Mouse (Mus musculus): Measurements from ENCODE around the gene Ick. TPM values are rescaled to one million over a fixed set of nuclear protein-coding genes. Genes with fewer than 3 reads are reported as not detected.
"Not testable (repeated sequence)": the region's sequence is repeated elsewhere in the genome, so short reads cannot be mapped to it uniquely, and the experiment has no call there.

The Ick gene
- total RNA-seq, 4 experiments from 2014 or later, result 4.8 to 5.6 (median 5.1) TPM

DNA sequence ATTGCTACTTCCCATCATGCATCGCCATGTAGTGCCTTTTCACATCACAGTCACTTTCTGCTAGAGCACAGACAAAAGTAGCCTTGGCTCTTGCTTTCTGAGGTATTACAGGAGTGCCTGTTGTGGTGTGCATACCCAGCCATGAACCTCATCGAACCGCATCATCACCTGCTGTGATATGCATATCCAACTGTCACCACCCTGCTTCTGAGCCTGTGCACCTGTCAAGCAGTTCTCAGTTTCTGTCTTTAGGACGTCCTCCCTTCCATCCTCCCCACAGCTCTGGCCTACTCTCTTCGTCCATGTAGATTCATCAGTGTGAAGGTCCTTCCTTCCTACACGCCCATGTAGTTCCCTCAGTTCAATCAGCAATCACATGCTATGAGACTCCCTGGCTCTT, 39.2 kb downstream of the Ick start:
- no peak for DNase-seq (ENCODE audit: low spot score in 2 of 2)

DNA sequence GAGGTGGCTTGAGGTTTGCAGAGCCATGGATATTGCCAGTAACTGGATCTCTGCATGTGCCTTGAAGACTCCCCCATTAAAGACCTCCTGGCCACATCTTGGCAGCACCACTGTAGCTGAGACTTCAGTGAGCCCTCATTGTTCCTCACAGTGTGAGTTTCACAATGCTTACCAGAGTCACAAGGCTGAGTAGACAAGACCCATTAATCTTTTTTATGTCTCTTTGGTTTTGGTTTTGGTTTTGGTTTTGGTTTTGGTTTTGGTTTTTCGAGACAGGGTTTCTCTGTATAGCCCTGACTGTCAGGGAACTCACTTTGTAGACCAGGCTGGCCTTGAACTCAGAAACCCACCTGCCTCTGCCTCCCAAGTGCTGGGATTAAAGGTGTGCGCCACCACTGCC, 40.8 kb downstream of the Ick start:
- not testable (repeated sequence) for DNase-seq (ENCODE audit: low spot score in 2 of 2)

DNA sequence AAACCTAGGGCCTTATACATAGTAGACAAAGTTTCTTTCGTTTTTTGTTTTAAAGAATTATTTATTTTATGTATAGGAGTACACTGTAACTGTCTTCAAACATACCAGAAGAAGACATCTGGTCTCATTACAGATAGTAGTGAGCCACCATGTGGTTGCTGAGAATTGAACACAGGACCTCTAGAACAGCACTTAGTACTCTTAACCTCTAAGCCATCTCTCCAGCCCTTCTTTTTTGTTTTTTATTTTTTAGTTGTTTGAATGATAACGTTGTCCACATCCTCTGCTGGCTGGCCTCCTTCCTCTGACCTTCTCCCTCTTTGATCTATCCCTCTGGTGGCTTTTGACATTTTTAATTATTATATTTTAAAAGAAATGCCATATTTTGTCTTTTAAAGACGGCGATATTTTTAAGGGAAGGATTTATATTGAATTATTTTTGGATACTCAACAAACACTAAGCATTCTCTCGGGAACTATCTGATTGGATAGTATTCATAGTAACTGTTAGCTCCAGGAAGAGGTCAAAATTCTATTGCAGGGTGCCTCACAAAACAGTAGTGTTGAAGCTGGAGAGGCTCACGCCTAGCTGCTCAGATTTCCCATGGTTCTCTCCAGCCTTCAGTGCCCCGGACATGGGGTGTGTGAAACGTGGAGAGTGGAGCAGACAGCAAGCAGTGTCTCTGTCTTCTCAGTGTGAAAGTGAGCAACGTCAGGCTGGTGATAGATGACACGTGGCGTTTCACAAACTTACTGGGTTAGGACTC, 45.4 kb downstream of the Ick start:
- DNase-seq (ENCODE audit: low spot score in 2 of 2), result no peak

DNA sequence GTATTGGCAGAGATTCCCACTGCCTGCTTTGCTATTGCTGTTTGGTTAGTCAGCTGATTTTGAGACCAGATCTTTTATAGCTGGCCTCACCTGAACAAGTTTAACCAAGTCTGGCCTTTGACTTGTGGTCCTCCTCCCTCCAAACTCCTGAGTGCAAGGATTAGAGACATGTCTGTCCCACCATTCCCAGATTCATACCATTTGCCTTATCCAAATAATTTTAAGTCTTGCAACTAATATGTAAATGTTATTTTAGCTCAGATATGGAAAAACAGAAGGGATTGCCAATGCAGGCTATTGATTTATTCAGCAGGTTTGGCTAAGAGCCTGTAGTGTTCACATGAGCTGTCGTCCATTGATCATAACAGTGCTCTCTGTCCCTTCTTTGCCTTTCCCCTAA, 48.2 kb downstream of the Ick start:
- no peak for DNase-seq (ENCODE audit: low spot score in 2 of 2)

DNA sequence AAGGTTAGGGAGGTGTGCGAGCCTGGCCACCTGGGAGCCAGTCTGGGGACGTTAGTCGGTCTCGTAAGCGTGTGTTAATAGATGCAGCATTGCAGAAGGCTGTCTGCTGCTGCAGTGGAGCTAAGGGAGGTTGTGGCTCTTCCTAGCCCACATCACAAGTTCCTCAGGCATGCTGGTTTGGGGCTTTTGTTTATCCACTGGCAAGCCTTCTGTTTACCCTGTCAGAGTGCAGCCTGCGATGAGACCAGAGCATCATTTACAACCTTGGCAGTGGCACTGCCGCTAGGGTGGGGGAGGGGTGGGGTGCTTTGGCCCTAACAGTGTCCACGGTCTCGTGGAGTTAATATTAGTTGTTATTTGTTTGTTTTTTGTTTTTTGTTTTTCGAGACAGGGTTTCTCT, 54.3 kb downstream of the Ick start:
- no peak for DNase-seq (ENCODE audit: low spot score in 2 of 2)

DNA sequence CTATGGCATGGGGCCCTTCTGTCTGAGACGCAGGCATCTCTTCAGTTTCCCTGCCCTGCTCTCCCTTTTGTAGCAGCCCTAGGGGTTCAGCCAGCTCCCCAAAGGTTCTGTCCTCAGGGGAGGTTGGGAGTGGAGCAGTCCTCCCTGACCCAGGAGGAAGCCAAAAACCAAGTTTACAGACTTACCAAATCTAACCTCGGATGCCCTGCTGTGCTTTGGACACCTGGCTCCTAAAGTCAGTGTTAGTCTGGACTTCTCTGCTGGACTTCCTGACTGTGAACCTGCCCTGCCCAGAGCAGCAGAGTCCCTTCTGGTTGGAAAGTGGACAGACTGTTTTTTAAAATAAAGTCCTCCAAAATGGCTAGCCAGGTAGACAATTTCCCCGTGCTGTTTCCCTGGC, 55.7 kb downstream of the Ick start:
- DNase-seq (ENCODE audit: low spot score in 2 of 2), result no peak

DNA sequence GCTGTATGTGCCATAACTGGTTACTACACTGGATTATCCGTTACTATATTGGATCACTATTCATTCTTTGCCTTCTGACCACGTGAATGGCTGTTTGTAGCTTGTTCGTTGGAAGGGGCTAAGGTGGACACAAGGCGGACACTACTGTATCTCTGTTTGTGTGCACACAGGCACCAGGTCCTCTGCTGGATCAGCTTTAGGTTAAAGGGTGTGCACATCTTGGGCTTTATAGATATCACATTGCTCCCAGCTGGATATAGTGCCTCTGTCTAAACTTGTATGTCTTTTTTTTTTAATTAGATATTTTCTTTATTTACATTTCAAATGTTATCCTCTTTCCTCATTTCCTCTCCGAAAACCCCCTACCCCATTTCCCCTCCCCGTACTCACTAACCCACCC, 56.5 kb downstream of the Ick start:
- no peak for DNase-seq (ENCODE audit: low spot score in 2 of 2)

DNA sequence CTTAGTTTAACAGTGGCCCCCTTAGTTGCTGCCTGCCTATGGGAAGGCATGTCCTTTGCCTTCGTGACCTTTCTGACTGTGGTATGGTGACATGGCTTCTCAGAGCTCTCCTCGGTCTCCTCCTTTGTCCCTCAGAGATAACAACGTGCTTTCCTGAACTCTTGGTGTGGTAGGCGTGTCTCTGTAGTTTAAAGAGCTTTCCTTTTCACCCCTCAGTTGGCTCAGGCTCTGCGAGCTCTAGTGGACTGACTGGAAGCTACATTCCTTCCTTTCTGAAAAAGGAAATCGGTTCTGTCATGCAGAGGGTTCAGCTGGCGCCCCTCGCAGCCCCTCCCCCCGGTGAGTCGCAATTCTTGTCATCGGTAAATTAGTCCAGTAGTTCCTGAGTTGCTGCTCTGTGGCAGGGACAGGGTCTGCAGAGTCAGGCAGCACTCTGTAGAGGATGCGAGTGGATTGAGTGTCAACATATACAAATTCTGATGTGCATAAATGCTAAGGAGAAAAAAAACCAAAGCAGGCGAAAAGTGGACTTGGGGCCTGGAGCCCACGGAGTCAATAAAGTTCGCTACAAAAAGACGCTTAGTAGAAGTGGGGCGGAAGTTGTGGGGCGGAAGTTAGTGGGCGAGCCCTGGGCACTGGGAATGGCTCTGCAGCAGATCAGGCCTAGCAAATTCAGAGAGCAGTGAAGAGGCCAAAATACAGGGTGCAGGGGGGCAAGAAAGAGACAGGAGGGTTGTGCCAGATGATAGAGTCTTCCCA, 57.9 kb downstream of the Ick start:
- no peak for DNase-seq (ENCODE audit: low spot score in 2 of 2)

DNA sequence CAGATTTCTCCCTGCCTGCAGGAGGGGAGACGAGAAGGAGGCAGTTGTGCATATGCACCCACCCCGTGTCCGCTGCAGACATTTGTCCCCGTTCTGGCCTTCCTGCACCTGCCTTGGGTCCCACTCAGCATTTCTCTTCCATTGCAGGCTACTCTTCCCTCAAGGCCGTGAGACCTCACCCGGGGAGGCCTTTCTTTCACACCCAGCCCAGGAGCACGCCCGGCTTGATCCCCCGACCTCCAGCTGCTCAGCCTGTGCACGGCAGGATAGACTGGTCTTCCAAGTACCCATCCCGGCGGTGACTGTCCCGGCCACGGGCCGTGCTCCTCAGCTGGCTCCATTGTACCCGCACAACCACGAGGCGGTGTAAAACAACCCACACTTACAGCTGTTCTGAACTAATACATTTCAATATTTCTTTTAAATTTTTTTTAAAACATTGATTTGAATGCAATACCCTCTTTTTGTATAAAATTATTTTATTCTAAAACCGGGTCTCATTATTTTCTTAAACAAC, 58.5 kb downstream of the Ick start:
- no peak for DNase-seq (ENCODE audit: low spot score in 2 of 2)

DNA sequence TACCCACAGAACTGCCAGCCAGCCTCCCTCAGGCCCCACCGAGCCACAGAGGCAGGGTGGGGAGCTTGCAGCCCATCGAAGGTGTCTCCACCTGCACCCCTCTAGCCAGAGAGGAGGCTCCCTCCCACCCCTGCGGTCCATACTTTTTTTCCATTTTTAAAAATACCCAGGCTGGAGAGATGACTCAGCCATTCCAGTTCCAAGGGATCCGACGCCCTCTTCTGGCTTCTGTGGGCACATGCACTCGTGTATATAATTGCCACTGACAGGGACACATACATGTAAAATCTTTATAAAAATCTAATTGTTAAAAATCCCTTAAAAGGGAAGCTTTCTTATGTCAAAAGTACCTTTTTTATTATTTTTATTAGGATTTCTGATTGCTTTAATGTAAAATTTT, 59.9 kb downstream of the Ick start:
- DNase-seq (ENCODE audit: low spot score in 2 of 2), result no peak

DNA sequence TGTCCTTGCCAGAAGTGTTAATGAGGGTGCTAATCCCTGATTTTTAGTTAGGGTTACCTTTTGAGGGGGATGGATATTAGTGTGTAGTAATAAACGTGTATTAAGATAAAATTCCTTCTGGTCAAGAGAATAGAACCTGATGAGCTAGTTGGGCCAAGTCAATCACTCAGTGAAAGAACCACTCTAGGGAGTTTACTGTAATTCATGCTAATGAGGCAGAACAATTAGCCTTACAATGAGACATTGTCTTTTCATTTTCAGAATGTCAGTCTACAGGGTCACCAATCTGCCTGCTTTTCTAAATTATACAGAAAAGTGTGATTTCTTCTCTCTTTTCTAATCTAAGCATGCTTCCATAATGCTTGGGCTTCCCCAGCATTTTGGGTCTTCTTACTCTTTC, 65.0 kb downstream of the Ick start:
- no peak for DNase-seq (ENCODE audit: low spot score in 2 of 2)

DNA sequence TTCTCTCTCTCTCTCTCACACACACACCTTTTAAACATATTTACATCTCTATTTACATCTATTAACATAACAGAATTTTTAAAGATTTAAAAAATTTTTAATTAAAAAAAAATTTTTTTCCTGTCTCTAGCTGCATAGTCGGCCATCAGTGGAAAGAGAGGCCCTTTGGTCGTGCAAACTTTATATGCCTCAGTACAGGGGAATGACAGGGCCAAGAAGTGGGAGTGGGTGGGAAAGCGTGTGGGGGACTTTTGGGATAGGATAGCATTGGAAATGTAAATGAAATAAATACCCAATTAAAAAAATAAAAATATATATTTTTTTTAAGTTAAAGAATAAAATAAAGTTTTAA, 65.9 kb downstream of the Ick start:
- not testable (repeated sequence) for DNase-seq (ENCODE audit: low spot score in 2 of 2)

DNA sequence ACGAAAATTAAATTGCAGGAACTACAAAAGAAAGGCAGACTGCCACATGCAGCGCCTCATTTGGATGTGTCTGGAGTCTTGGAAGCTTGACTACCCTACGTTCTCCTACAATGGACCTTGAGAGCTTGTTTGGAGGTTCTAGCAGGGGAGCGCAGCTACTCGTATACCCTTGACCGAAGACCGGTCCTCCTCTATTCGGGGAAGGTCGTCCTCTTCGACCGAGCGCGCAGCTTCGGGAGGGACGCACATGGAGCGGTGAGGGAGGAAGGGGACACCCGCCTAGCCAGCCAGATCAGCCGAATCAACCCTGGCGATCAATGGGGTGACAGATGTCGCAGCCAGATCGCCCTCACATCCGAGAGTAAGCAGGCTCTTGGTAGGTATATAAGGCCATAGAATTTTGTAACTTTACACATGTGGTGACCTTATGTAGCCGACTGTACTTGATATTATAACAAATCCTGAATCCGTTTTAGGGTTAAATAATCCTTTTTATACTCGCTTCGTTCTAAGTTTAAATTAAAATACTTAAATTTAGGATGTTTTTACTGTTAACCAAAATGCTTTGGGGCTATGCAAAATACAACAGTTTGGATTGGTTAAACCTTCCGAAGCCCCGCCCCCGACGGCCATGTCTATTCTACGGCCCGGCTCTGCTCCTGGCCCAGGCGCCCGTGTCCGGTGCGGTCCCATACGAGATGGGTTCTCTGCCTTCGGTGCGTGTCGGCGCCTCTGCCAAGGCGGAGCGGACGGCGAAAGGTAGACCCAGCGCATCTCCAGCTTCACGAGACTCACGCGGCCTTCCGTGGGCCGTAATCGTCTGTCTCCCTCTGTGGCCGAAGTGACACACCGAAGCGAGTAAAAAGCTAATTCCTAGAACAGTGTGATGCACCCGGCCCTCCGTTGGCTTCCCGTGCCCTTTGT, 66.5 kb downstream of the Ick start:
- DNase-seq (ENCODE audit: low spot score in 2 of 2), result peak; percentile 91 to 95

DNA sequence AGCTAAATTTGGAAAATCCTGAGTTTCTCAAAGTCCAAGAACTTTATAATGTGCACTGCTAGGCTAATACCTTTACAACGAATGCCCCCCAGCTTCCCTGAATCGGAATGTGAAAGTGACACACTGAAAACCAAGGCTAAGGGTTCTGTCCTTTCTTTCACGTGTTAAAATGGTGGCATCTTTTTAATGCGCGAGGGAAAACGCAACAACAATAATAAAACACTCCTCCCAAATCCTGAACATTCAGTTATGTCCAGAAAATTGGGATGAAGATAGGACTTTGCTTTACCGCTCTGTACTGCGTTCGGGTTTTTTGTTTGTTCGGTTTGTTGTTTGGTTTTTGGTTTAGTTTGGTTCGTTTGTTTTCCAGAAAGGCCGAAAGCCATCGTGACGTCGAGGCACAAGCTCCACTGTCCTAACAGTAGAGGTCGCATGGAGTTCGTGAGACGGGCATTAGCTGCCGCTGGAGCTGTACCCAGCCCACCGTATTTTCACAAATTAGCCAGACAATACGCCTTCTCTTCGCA, 67.3 kb downstream of the Ick start:
- DNase-seq (ENCODE audit: low spot score in 2 of 2), result peak in 1 of 2 experiments; percentile 42

DNA sequence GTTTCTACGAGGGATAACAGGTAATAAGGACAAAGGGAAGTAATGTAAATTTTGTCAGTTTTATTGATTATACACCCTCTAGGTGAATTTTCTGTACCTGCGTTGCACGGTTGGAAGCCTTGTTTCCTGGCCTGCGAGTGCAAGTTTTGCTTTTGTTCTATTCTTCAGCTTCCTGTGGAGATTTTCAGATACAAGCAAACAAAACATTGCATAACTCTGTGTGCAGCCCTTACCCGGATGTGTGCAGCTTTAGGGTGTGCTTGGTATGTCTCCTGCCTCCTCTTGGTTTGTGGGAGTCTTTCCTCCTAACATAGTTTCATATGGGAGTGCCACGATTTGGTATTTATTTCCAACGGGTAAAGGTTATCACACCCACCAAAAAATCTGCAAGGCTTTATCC, 67.8 kb downstream of the Ick start:
- DNase-seq (ENCODE audit: low spot score in 2 of 2), result no peak

DNA sequence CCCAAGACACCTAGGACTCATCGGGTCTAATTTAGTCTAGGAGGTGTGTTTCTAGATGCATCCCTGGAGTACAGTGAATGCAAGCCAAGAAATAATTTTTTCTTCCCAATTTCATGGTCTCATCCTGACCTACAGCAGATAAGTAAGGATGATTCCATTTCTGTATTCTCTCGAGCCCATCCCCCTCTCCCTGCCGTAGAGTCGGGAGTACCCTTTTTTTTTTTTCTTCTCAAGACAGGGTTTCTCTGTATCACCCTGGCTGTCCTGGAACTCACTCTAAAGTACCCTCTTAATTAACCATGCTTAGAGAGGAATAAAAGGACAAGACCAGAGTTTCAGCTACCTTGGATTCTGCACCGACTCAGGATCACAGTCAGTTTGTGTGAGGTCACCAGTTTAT, 69.2 kb downstream of the Ick start:
- no peak for DNase-seq (ENCODE audit: low spot score in 2 of 2)

DNA sequence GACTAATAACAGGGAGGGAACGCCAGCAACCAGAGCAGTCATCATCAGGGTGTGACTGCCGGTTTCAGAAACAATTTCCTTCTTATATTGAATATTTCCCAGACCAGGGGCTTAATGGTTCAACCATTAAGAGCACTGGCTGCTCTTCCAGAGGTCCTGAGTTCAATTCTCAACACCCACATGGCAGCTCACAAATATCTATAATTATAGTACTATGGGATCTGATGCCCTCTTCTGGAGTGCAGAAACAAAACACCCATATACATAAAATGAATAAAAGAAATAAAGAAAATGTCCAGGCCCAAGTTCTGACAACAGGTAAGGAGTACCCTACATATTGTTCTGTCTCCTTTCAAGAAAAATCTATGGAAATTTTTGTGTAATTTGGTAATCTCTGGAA, 70.1 kb downstream of the Ick start:
- DNase-seq (ENCODE audit: low spot score in 2 of 2), result no peak

DNA sequence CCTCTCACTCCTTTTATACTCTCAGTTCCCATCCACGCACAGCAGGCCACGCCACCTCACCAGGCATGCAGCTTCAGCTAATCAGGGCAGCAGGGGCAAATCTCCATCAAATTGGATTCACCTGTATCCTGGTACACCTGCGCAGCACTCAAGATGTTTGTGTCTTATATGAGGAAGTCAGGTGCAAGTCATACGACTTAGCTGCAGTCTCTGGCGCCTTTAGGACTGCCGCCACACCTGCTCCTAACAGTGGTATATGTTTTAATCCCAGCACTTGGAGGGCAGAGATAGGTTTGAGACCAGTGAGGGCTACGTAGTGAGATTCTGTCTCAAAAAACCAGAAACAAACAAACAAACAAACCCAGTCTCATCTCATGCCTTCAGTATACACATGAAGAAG, 73.5 kb downstream of the Ick start, which contains the start of gene Gsta4:
Gsta4 (plus strand) TSS at position 301 of the 400 bp plus-strand sequence.
- not testable (repeated sequence) for DNase-seq (ENCODE audit: low spot score in 2 of 2)

DNA sequence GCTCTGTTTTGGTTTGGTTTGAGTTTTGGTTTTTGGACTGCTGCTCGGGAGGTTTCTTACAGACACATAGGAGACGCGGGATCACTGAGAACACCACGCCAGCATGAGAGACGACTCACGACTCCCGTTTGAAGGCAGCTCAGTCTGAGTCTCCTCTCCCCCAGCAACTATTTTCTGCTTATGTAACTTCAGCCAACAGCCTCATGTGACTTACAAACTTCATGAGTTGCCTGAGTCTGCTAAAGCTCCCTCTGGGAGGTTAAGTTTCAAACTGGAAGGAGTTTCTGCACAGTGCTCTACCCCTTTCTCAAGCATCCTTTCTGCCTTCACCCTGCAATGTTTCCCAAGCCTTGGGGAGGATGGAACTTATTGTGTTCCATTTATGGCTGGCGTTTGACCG, 76.7 kb downstream of the Ick start:
- no peak for DNase-seq (ENCODE audit: low spot score in 2 of 2)

DNA sequence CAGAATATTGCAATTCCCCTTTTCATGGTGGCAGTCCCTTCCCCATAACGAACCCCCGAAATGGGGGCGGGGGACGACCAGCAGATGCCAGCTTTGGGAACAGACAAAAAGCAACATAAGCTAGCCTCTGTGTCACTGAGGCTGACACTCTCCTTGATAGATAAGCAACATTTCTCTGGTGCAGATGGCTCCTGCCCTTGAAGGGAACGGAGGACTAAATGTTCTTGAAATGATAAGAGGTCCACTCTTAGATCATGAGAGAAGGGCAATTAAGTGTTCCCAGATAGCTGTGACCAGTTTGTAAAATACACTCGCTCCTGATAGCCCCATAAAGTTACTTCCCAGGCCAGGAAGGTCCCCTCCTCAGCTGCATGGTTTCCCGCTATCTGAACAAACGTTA, 79.9 kb downstream of the Ick start:
- DNase-seq (ENCODE audit: low spot score in 2 of 2), result no peak
